Mouse (Mus musculus) erythroid progenitor cell, adult 5-6 weeks (primary cell): ENCODE measurements around the gene Rtkn. TPM values are rescaled to one million over a fixed set of nuclear protein-coding genes. Genes with fewer than 3 reads are reported as not detected.
"Not testable (repeated sequence)": the region's sequence is repeated elsewhere in the genome, so short reads cannot be mapped to it uniquely, and the experiment has no call there.

Experiments used
- ATAC-seq: replicated peaks from 2 replicates; pipeline ENCODE4 v1.8.0; 2016; ENCODE audit warnings: moderate number of reproducible peaks, mild to moderate bottlenecking, moderate TSS enrichment, inconsistent platforms; ENCODE audit not compliant: poor library complexity, low FRiP score, severe bottlenecking
- total RNA-seq, 2 experiments: library from RNA; stranded (forward) in 1 of 2; stranded (reverse) in 1 of 2; fragments of 150-400 nt in 1 of 2; fragments of 186-747, 209-891 nt in 1 of 2; gene quantifications; 2 replicates each; pipeline versions ENCODE4 v1.2.3 to v1.2.4; 2015 to 2017; ENCODE audit warnings: low replicate concordance in 2 of 2

Rtkn gene
- total RNA-seq, 2 experiments from 2014 or later, result 0.30 TPM; not detected in 1

- no peak for ATAC-seq
Measured at GRCm38 (mm10) chr6:83136291-83136880, 1.1 kb downstream of the Rtkn start.

- ATAC-seq, result no peak
Measured at GRCm38 (mm10) chr6:83136881-83137575, 1.8 kb downstream of the Rtkn start.

GRCm38 (mm10) chr6:83137576-83137950 is 2.3 kb downstream of the Rtkn start:
- ATAC-seq, result no peak

- no peak for ATAC-seq
Measured at GRCm38 (mm10) chr6:83138056-83138455, 2.8 kb downstream of the Rtkn start.

GRCm38 (mm10) chr6:83140044-83140443 is 4.8 kb downstream of the Rtkn start:
- ATAC-seq, result no peak

GRCm38 (mm10) chr6:83141636-83142035 is 6.4 kb downstream of the Rtkn start:
- no peak for ATAC-seq

GRCm38 (mm10) chr6:83142211-83142731 is 7.0 kb downstream of the Rtkn start:
- no peak for ATAC-seq

GRCm38 (mm10) chr6:83142886-83143285 is 7.6 kb downstream of the Rtkn start:
- no peak for ATAC-seq

GRCm38 (mm10) chr6:83145209-83145608 is 9.9 kb downstream of the Rtkn start:
- no peak for ATAC-seq

GRCm38 (mm10) chr6:83145805-83146204 is 10.5 kb downstream of the Rtkn start:
- no peak for ATAC-seq

GRCm38 (mm10) chr6:83147280-83147679 is 12.0 kb downstream of the Rtkn start:
- no peak for ATAC-seq

- ATAC-seq, result no peak
Measured at GRCm38 (mm10) chr6:83151721-83152120, 16.5 kb downstream of the Rtkn start.

- no peak for ATAC-seq
Measured at GRCm38 (mm10) chr6:83153038-83153437, 17.8 kb downstream of the Rtkn start.

- ATAC-seq, result no peak
Measured at GRCm38 (mm10) chr6:83153485-83153884, 18.2 kb downstream of the Rtkn start.

- ATAC-seq, result no peak
Measured at GRCm38 (mm10) chr6:83155552-83156238, 20.4 kb downstream of the Rtkn start.

GRCm38 (mm10) chr6:83156259-83156684 is 21.0 kb downstream of the Rtkn start, which contains the start of the genes Wdr54 and 1700003E16Rik:
Gene Wdr54, minus strand, starts transcription at chr6:83156397.
Gene 1700003E16Rik, plus strand, starts transcription at chr6:83156404.
- 0 out of 2 replicates have a peak, but pooled peaks have one; percentile 28 for ATAC-seq

- not testable (repeated sequence) for ATAC-seq
Measured at GRCm38 (mm10) chr6:83159456-83159855, 24.2 kb downstream of the Rtkn start.

GRCm38 (mm10) chr6:83161442-83161841 is 26.2 kb downstream of the Rtkn start:
- no peak for ATAC-seq

GRCm38 (mm10) chr6:83161921-83162641 is 26.8 kb downstream of the Rtkn start:
- no peak for ATAC-seq

- no peak for ATAC-seq
Measured at GRCm38 (mm10) chr6:83162701-83163100, 27.4 kb downstream of the Rtkn start.
